Mouse (Mus musculus) regulatory T cell (primary cell): ENCODE data around the gene Ugcg.

Experiments used
- in situ Hi-C: fragments of 300-600 bp; cut with MboI, MseI; formaldehyde crosslinking; loops from one replicate; pipeline ENCODE4 v1.15.1; 2025; ENCODE audit warnings: high pct_unique_total_duplicates

The Ugcg gene

GRCm38 (mm10) chr4:59188802-59189545 is at the start of gene Ugcg:
Gene Ugcg (plus strand): TSS chr4:59189257.
- in situ Hi-C loops = no loop called here

- in situ Hi-C loops = no loop called here
These were observed 40.0 kb upstream of the Ugcg start for GRCm38 (mm10) chr4:59149043-59149442.

- in situ Hi-C loops = no loop called here
These were observed 38.1 kb upstream of the Ugcg start for GRCm38 (mm10) chr4:59150907-59151306.

- in situ Hi-C loops = no loop called here
These were observed 37.1 kb upstream of the Ugcg start for GRCm38 (mm10) chr4:59151953-59152352.

GRCm38 (mm10) chr4:59156897-59157592 is 32.0 kb upstream of the Ugcg start:
- in situ Hi-C loops = no loop called here

- in situ Hi-C loops = no loop called here
These were observed 31.4 kb upstream of the Ugcg start for GRCm38 (mm10) chr4:59157654-59158053.

GRCm38 (mm10) chr4:59160289-59160688 is 28.8 kb upstream of the Ugcg start:
- in situ Hi-C loops = no loop called here

- in situ Hi-C loops = no loop called here
These were observed 27.9 kb upstream of the Ugcg start for GRCm38 (mm10) chr4:59160959-59161670.

- in situ Hi-C loops = no loop called here
These were observed 25.0 kb upstream of the Ugcg start for GRCm38 (mm10) chr4:59164034-59164433.

- in situ Hi-C loops = no loop called here
These were observed 21.7 kb upstream of the Ugcg start for GRCm38 (mm10) chr4:59167251-59167847.

- in situ Hi-C loops = loop anchor here (5.0 kb wide), 1 partner anchor 73 kb away; no protein-coding TSS in a partner anchor
These were observed 19.1 kb upstream of the Ugcg start for GRCm38 (mm10) chr4:59169981-59170380.

GRCm38 (mm10) chr4:59172616-59173015 is 16.4 kb upstream of the Ugcg start:
- in situ Hi-C loops = loop anchor here (5.0 kb wide), 1 partner anchor 75 kb away; no protein-coding TSS in a partner anchor

GRCm38 (mm10) chr4:59173181-59173922 is 15.7 kb upstream of the Ugcg start:
- in situ Hi-C loops = loop anchor here (5.0 kb wide), 1 partner anchor 76 kb away; no protein-coding TSS in a partner anchor

GRCm38 (mm10) chr4:59175003-59175402 is 14.1 kb upstream of the Ugcg start:
- in situ Hi-C loops = no loop called here

- in situ Hi-C loops = no loop called here
These were observed 13.1 kb upstream of the Ugcg start for GRCm38 (mm10) chr4:59175929-59176328.

- in situ Hi-C loops = no loop called here
These were observed 11.5 kb upstream of the Ugcg start for GRCm38 (mm10) chr4:59177566-59177965.

GRCm38 (mm10) chr4:59181320-59182271 is 7.5 kb upstream of the Ugcg start:
- in situ Hi-C loops = no loop called here

- in situ Hi-C loops = no loop called here
These were observed 3.4 kb upstream of the Ugcg start for GRCm38 (mm10) chr4:59185671-59186070.

- in situ Hi-C loops = no loop called here
These were observed 1.8 kb upstream of the Ugcg start for GRCm38 (mm10) chr4:59187289-59187688.

GRCm38 (mm10) chr4:59188474-59188801 is 619 bp upstream of the Ugcg start:
- in situ Hi-C loops = no loop called here
